Mouse (Mus musculus) testis, adult 2 months (tissue): ENCODE results near the gene Ankrd39. TPM values are rescaled to one million over a fixed set of nuclear protein-coding genes. Genes with fewer than 3 reads are reported as not detected.
A peak's percentile ranks its signal among the peaks of the same experiment; 100 is the strongest.

Experiments used
- H3K27ac ChIP-seq: fragments of 200-500 bp; 2 replicates; pipeline ENCODE4 v1.5.1; 2012; ENCODE audit warnings: low read depth, low read length; ENCODE audit not compliant: control insufficient read depth, insufficient read depth
- H3K27me3 ChIP-seq: fragments of 200-500 bp; 2 replicates; pipeline ENCODE4 v1.6.1; 2012; ENCODE audit warnings: mild to moderate bottlenecking, low read length, moderate library complexity; ENCODE audit not compliant: control insufficient read depth, insufficient read depth
- H3K36me3 ChIP-seq: fragments of 200-500 bp; 2 replicates; pipeline ENCODE4 v1.6.1; 2012; ENCODE audit warnings: mild to moderate bottlenecking, low read length; ENCODE audit not compliant: control insufficient read depth, insufficient read depth
- H3K4me1 ChIP-seq: fragments of 200-500 bp; 2 replicates; pipeline ENCODE4 v1.6.1; 2012; ENCODE audit warnings: low read length; ENCODE audit not compliant: control insufficient read depth, insufficient read depth
- H3K4me3 ChIP-seq: fragments of 200-500 bp; 2 replicates; pipeline ENCODE4 v1.5.1; 2012; ENCODE audit warnings: low read depth, mild to moderate bottlenecking, low read length, moderate library complexity, mixed read lengths; ENCODE audit not compliant: control insufficient read depth
- CTCF ChIP-seq: fragments of 200-500 bp; IDR thresholded peaks from 2 replicates; pipeline ENCODE4 v1.5.1; 2012; ENCODE audit warnings: low read depth, mild to moderate bottlenecking, inconsistent platforms, low read length, moderate library complexity; ENCODE audit not compliant: control insufficient read depth, insufficient read depth, insufficient replicate concordance
- POLR2A ChIP-seq: fragments of 200-500 bp; IDR thresholded peaks from 2 replicates; pipeline ENCODE4 v1.6.1; 2012; ENCODE audit warnings: low read depth, mild to moderate bottlenecking, inconsistent platforms, low read length, moderate library complexity; ENCODE audit not compliant: control insufficient read depth
- polyA plus RNA-seq: library from polyadenylated mRNA; depleted of rRNA; stranded (reverse); fragments of >200 nt; gene quantifications from 2 replicates; pipeline ENCODE4 v1.2.3, GENCODE M21; 2012

Gene Ankrd39
- polyA plus RNA-seq, 1 experiment: 13.7 TPM

- Histone ChIP-seq H3K27me3 (no peaks in the 10 kb centered on the region), H3K4me3 (no peak overlapping the region), H3K36me3 (no peaks in the 10 kb centered on the region; the same call in 1 of the 2 replicates), H3K4me1 (no peaks in the 10 kb centered on the region), H3K27ac (no peak overlapping the region)
- TF ChIP-seq CTCF (no peak), POLR2A (no peak)
These were observed 27.6 kb downstream of the Ankrd39 start for GRCm38 (mm10) chr1:36519626-36520025.

GRCm38 (mm10) chr1:36518259-36518658 is 29.0 kb downstream of the Ankrd39 start:
- TF ChIP-seq POLR2A (no peak), CTCF (no peak)
- no peak overlapping the region for H3K4me3 ChIP-seq
- no peaks in the 10 kb centered on the region; the same call in 1 of the 2 replicates for H3K36me3 ChIP-seq
- H3K4me1 ChIP-seq: peaks cover under 1% of the 10 kb centered on the region; the same call in 1 of the 2 replicates
- H3K27me3 ChIP-seq: no peaks in the 10 kb centered on the region
- H3K27ac ChIP-seq: no peak overlapping the region

GRCm38 (mm10) chr1:36513718-36514117 is 33.5 kb downstream of the Ankrd39 start:
- Histone ChIP-seq H3K27ac (no peak overlapping the region), H3K4me1 (peaks cover 8% of the 10 kb centered on the region), H3K4me3 (no peak overlapping the region), H3K27me3 (no peaks in the 10 kb centered on the region), H3K36me3 (no peaks in the 10 kb centered on the region)
- TF ChIP-seq CTCF (peak; percentile 20; the same call in 1 of the 2 replicates), POLR2A (no peak)

- H3K27ac ChIP-seq: no peak overlapping the region
- H3K4me3 ChIP-seq: no peak overlapping the region
- TF ChIP-seq CTCF: no peak
- TF ChIP-seq POLR2A: no peak
- no peaks in the 10 kb centered on the region for H3K36me3 ChIP-seq
- H3K27me3 ChIP-seq: no peaks in the 10 kb centered on the region
- H3K4me1 ChIP-seq: peaks cover 8% of the 10 kb centered on the region
These were observed 33.9 kb downstream of the Ankrd39 start for GRCm38 (mm10) chr1:36513310-36513709.

GRCm38 (mm10) chr1:36512966-36513280 is 34.3 kb downstream of the Ankrd39 start:
- H3K4me1 ChIP-seq: peaks cover 8% of the 10 kb centered on the region
- H3K4me3 ChIP-seq: peak overlapping the region; percentile 92
- H3K27me3 ChIP-seq: no peaks in the 10 kb centered on the region
- no peaks in the 10 kb centered on the region for H3K36me3 ChIP-seq
- no peak overlapping the region for H3K27ac ChIP-seq
- TF ChIP-seq POLR2A (no peak), CTCF (no peak)

GRCm38 (mm10) chr1:36512089-36512965 is 34.9 kb downstream of the Ankrd39 start:
- TF ChIP-seq CTCF (no peak), POLR2A (no peak; the same call in 1 of the 2 replicates)
- H3K4me3 ChIP-seq: peak overlapping the region; percentile 92
- H3K27me3 ChIP-seq: no peaks in the 10 kb centered on the region
- peaks cover 8% of the 10 kb centered on the region for H3K4me1 ChIP-seq
- peak overlapping the region; percentile 91 for H3K27ac ChIP-seq
- no peaks in the 10 kb centered on the region for H3K36me3 ChIP-seq

- Histone ChIP-seq H3K4me3 (peak within 1 kb of the TSS; percentile 92), H3K36me3 (peaks cover 1% of the 10 kb centered on the region; the same call in 1 of the 2 replicates), H3K27me3 (no peaks in the 10 kb centered on the region), H3K4me1 (peaks cover 8% of the 10 kb centered on the region), H3K27ac (peak within 1 kb of the TSS; percentile 91)
- TF ChIP-seq POLR2A: peak; percentile 87
- peak; percentile 41; the same call in 1 of the 2 replicates for TF ChIP-seq CTCF
These were observed 35.8 kb downstream of the Ankrd39 start, which contains the start of gene Cnnm3 for GRCm38 (mm10) chr1:36511289-36512021. TSS of gene Cnnm3 (plus strand) at chr1:36511867.
